In genomic region chr7:139089892-139090874, GRCm38 (mm10) we compare ENCODE assay signal across 17 mouse cellular contexts. TPM values are rescaled to one million over a fixed set of nuclear protein-coding genes. Genes with fewer than 3 reads are reported as not detected.
DNase-seq lines count a peak whose midpoint lies in the region; ATAC-seq and TF ChIP-seq lines count a peak whose summit lies in the region.
"Had no signal": no experiment of that assay in that cellular context is flagged by ENCODE, and none has a peak within 500 bp of the region (broad histone marks: within the 10 kb centered on the region; RNA-seq: fewer than 3 reads in every experiment).

No protein-coding gene starts in this region.

- peaks cover 66% of the 10 kb centered on the region for H3K36me3 ChIP-seq in midbrain, embryonic 13.5 days
- H3K36me3 ChIP-seq: intestine, embryonic 15.5 days had no signal

- ATAC-seq in cerebellum, adult (ENCODE audit: insufficient number of reproducible peaks, low FRiP score, low TSS enrichment) = no peak
- no peak for ATAC-seq in monocyte, adult 5-6 weeks (replicated peaks; ENCODE audit: insufficient number of reproducible peaks, low FRiP score, low TSS enrichment, poor library complexity, severe bottlenecking)
- no peak for ATAC-seq in midbrain, embryonic 13.5 days
- ATAC-seq: intestine, embryonic 15.5 days had no signal

- no peak overlapping the region for H3K4me3 ChIP-seq in layer of hippocampus, adult 2 months
- no peak overlapping the region for H3K4me3 ChIP-seq in midbrain, embryonic 13.5 days (replicated peaks)
- H3K4me3 ChIP-seq: embryonic facial prominence, embryonic 12.5 days; forebrain, embryonic 12.5 days; gastrocnemius, adult 2 months; intestine, embryonic 15.5 days; megakaryocyte, embryonic 14.5 days had no signal

- H3K9me3 ChIP-seq in midbrain, embryonic 13.5 days = no peaks in the 10 kb centered on the region
- H3K9me3 ChIP-seq: embryonic facial prominence, embryonic 12.5 days; forebrain, embryonic 12.5 days; intestine, embryonic 15.5 days; megakaryocyte, embryonic 14.5 days had no signal

- no peak overlapping the region for H3K9ac ChIP-seq in midbrain, embryonic 13.5 days (replicated peaks)
- H3K9ac ChIP-seq: embryonic facial prominence, embryonic 12.5 days; forebrain, embryonic 12.5 days; intestine, embryonic 15.5 days had no signal

- no peaks in the 10 kb centered on the region for H3K27me3 ChIP-seq in midbrain, embryonic 13.5 days

- H3K4me1 ChIP-seq in midbrain, embryonic 13.5 days (replicated peaks) = peaks cover 44% of the 10 kb centered on the region

- peak; percentile 63 for TF ChIP-seq CTCF in layer of hippocampus, adult 2 months (conservative IDR thresholded peaks at IDR 0.05)

- DNase-seq in cerebellum, adult 9-11 months = peak; percentile 57
- peak; percentile 57 to 64 for DNase-seq in left cerebral cortex, postnatal 10 days (ENCODE audit: extremely low spot score in 1 of 2, low spot score in 2 of 2)
- no peak for DNase-seq in left cerebral cortex, adult 8-10 months (ENCODE audit: low spot score in 2 of 2)
- peak; percentile 19 for DNase-seq in NIH3T3 (ENCODE audit: low read depth)
- peak; percentile 55 to 73 for DNase-seq in layer of hippocampus, adult 2 months (ENCODE audit: low spot score in 2 of 2)
- DNase-seq: B cell, adult 2 months; gastrocnemius, adult 2 months; heart, postnatal 10 days had no signal

- H3K27ac ChIP-seq in layer of hippocampus, adult 2 months = peak overlapping the region; percentile 28; the same call in 1 of the 2 replicates
- H3K27ac ChIP-seq in midbrain, embryonic 13.5 days = no peak overlapping the region
- H3K27ac ChIP-seq: embryonic facial prominence, embryonic 12.5 days; forebrain, embryonic 12.5 days; gastrocnemius, adult 2 months; intestine, embryonic 15.5 days; kidney, postnatal 0 days had no signal

- WGBS in midbrain, embryonic 13.5 days = 87% methylated on average over 12 of the region's 12 CpGs

- intact Hi-C loops in left cerebral cortex, postnatal 10 days (cut with DNase I) = no loop called here

- H3K4me2 ChIP-seq in midbrain, embryonic 13.5 days (replicated peaks) = no peak overlapping the region
- H3K4me2 ChIP-seq: embryonic facial prominence, embryonic 12.5 days; forebrain, embryonic 12.5 days; intestine, embryonic 15.5 days; liver, embryonic 11.5 days had no signal

RNA-seq across cellular contexts. Expression of gene Dpysl4, which starts 4.4 kb away (rescaled TPM):
- 100 to 1,000 TPM; 119 to 126 TPM for total RNA-seq in left cerebral cortex, postnatal 10 days (2021)
- 10 to 100 TPM; 45.5 to 50.1 (median 46.9) TPM for total RNA-seq in left cerebral cortex, adult 8-10 months (2022)
- total RNA-seq in layer of hippocampus, adult 2 months (2021) = 10 to 100 TPM; 51.5 to 52.0 TPM
- 0.32 TPM in 1 of 3 replicates, not detected in the others for total RNA-seq in monocyte, adult 5-6 weeks (2017)
- 224 and 225 TPM in 2 replicates for polyA plus RNA-seq in midbrain, embryonic 13.5 days (2015; fragmentation: Nextera tagmentation; extraction: Ambion mirVana)

Comparison
In these comparisons a context has a peak if more than half of its experiments do, and no peak if none do; other contexts are left out.
1. DNase-seq: peak in cerebellum, adult 9-11 months (single experiment), left cerebral cortex, postnatal 10 days (2 of 2), NIH3T3 (single experiment) and layer of hippocampus, adult 2 months (2 of 2); none in left cerebral cortex, adult 8-10 months (0 of 2).
2. RNA of gene Dpysl4, which starts 4.4 kb away (total RNA-seq): 119 to 126 TPM in left cerebral cortex, postnatal 10 days, 51.5 to 52.0 TPM in layer of hippocampus, adult 2 months and 45.5 to 50.1 TPM in left cerebral cortex, adult 8-10 months; 0.32 TPM in monocyte, adult 5-6 weeks; every median in the first group is over 10 times any median in the second.